Mouse (Mus musculus) forebrain, embryonic 11.5 days (tissue): ENCODE measurements around the gene Mrpl47. TPM values are rescaled to one million over a fixed set of nuclear protein-coding genes. Genes with fewer than 3 reads are reported as not detected.
"Not testable (repeated sequence)": the region's sequence is repeated elsewhere in the genome, so short reads cannot be mapped to it uniquely, and the experiment has no call there.

Experiments used
- ATAC-seq: fragments of 200-750 bp; cut with Nextera tagmentation; replicated peaks from 2 replicates; pipeline ENCODE4 v1.8.0; 2017; ENCODE audit warnings: moderate TSS enrichment; ENCODE audit not compliant: low FRiP score
- DNase-seq: peaks from one replicate; pipeline ENCODE4 v3.0.0-alpha.2; 2017; ENCODE audit warnings: low spot score
- H3K27ac ChIP-seq: fragments of 300-500 bp; sonication (generic); 2 replicates; pipeline ENCODE4 v1.5.1; 2014; ENCODE audit warnings: low read depth, low read length
- H3K27me3 ChIP-seq: fragments of 300-500 bp; sonication (generic); 2 replicates; pipeline ENCODE4 v1.6.1; 2014; ENCODE audit warnings: mild to moderate bottlenecking, low read length, mixed read lengths; ENCODE audit not compliant: control insufficient read depth, insufficient read depth
- H3K36me3 ChIP-seq: fragments of 300-500 bp; sonication (generic); 2 replicates; pipeline ENCODE4 v1.6.1; 2014; ENCODE audit warnings: mild to moderate bottlenecking, low read length, moderate library complexity, mixed read lengths; ENCODE audit not compliant: control insufficient read depth, insufficient read depth
- H3K4me1 ChIP-seq: fragments of 300-500 bp; sonication (generic); replicated peaks from 2 replicates; pipeline ENCODE4 v1.6.1; 2014; ENCODE audit warnings: low read length, mixed read lengths; ENCODE audit not compliant: control insufficient read depth, insufficient read depth
- H3K4me2 ChIP-seq: fragments of 300-500 bp; sonication (generic); 2 replicates; pipeline ENCODE4 v1.6.1; 2014; ENCODE audit warnings: low read depth, mild to moderate bottlenecking, low read length, moderate library complexity, mixed read lengths; ENCODE audit not compliant: severe bottlenecking
- H3K4me3 ChIP-seq: fragments of 300-500 bp; sonication (generic); 2 replicates; pipeline ENCODE4 v1.5.1; 2014; ENCODE audit warnings: low read depth, low read length
- H3K9ac ChIP-seq: fragments of 300-500 bp; sonication (generic); 2 replicates; pipeline ENCODE4 v1.6.1; 2014; ENCODE audit warnings: low read length
- H3K9me3 ChIP-seq: fragments of 300-500 bp; sonication (generic); 2 replicates; pipeline ENCODE4 v1.6.1; 2016; ENCODE audit warnings: low read length, mixed read lengths; ENCODE audit not compliant: control insufficient read depth
- WGBS: fragments of 180-500 bp; shearing (Covaris S2); extraction: QIAGEN DNeasy Blood & Tissue Kit; methylation state at CpG from one replicate; pipeline ENCODE4 v1.1.7; 2014; 5-methylcytosine and 5-hydroxymethylcytosine counted together
- polyA plus RNA-seq: library from polyadenylated mRNA; unstranded; fragments of >200 nt; fragmentation: Nextera tagmentation; extraction: Ambion mirVana; gene quantifications from 2 replicates; pipeline ENCODE4 v1.2.1, GENCODE M21; 2014

Mrpl47 gene
- polyA plus RNA-seq, 1 experiment from 2014 or later: 43.7 TPM

DNA sequence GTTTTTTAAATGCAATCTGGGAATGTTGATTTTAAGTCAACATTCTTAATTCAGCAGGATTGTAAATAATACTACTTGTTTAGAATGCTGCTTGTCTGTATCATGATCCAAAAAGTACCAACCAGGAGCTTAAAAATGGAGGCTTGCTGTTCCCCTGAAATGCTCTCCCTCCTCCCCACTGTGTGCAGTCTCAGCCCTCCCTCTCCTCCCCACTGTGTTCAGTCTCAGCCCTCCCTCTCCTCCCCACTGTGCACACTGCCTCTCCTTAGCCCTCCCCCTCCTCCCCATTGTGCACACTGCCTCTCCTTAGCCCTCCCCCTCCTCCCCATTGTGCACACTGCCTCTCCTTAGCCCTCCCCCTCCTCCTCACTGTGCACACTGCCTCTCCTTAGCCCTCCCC is 8.0 kb upstream of the Mrpl47 start:
- not testable (repeated sequence) for H3K9me3 ChIP-seq, H3K27ac ChIP-seq, H3K36me3 ChIP-seq, H3K9ac ChIP-seq, DNase-seq, H3K4me1 ChIP-seq, H3K4me2 ChIP-seq, H3K27me3 ChIP-seq, H3K4me3 ChIP-seq, ATAC-seq

DNA sequence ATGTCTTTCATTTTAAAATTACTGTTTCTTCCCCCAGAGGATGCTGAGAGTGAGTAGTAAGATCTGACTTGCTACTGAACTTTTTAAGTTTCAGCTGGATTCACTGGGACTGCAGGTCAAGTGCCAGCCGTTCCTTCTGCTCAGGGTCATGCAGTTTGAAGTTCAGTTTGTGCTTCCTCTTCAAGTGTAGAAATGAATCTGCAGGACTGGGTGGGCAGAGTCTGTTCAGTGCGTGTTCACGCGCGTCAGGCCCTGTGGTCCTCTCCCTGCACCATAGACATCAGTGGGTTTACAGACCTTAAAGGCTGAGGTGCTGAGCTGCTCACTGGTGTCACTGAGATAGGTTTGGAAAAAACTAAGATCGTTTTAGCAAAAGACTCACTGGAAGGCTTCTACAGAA is 7.6 kb upstream of the Mrpl47 start:
- no peaks in the 10 kb centered on the region; the same call in 1 of the 2 replicates for H3K9me3 ChIP-seq
- H3K4me1 ChIP-seq: no peaks in the 10 kb centered on the region
- ATAC-seq (no peak), DNase-seq (no peak)
- H3K27me3 ChIP-seq: no peaks in the 10 kb centered on the region
- no peak overlapping the region for H3K4me2 ChIP-seq
- WGBS: 93% methylated on average over 6 of the region's 6 CpGs
- H3K27ac ChIP-seq: no peak overlapping the region
- H3K9ac ChIP-seq: no peak overlapping the region
- H3K36me3 ChIP-seq: no peaks in the 10 kb centered on the region; the same call in 1 of the 2 replicates
- no peak overlapping the region for H3K4me3 ChIP-seq

DNA sequence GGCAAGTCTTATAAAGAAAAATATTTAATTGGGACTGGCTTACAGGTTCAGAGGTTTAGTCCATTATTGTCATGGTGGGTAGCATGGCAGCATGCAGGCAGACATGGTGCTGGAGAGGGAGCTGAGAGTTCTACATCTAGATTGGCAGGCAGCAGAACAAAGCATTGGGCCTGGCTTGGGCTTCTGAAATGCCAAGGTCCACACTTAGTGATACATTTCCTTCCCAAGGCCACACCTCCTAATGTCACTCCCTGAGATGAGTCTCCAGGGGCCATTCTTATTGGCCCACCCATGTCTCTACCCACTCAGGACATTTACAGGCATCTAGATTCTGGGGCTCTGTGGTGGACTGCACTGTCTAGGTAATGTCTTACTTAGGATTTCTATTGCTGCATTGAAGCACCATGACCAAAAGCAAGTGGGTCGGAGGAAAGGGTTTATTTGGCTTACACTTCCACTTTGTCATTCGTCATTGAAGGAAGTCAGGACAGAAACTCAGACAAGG is 4.9 kb upstream of the Mrpl47 start:
- no peaks in the 10 kb centered on the region for H3K27me3 ChIP-seq
- H3K9me3 ChIP-seq: no peaks in the 10 kb centered on the region; the same call in 1 of the 2 replicates
- H3K4me1 ChIP-seq: peaks cover 3% of the 10 kb centered on the region; the same call in 1 of the 2 replicates
- H3K27ac ChIP-seq: no peak overlapping the region
- no peak overlapping the region for H3K4me2 ChIP-seq
- WGBS: 91% methylated on average over 2 of the region's 2 CpGs
- no peaks in the 10 kb centered on the region; the same call in 1 of the 2 replicates for H3K36me3 ChIP-seq
- no peak overlapping the region for H3K4me3 ChIP-seq
- ATAC-seq (no peak), DNase-seq (no peak)
- H3K9ac ChIP-seq: no peak overlapping the region

DNA sequence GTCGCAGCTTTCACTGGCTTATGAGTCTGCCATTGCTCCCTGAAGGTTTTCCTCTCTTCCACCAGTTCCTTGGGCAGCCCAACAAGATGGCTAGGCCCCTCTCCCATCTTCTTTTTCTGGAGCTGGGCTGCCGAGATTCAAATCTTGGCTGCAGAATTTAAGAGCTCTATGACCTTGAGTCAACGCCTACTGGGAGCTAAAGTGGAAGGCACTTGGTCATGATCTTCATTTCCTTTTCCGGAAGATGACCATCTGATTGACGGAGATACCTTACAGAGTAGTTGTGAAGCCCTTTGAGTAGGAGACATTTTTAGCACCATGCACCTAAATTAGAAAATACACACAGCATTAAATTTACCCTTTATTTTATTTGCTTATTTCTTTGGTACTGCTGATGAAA is 1.1 kb upstream of the Mrpl47 start:
- Histone ChIP-seq H3K9me3 (no peaks in the 10 kb centered on the region), H3K4me2 (no peak overlapping the region), H3K36me3 (no peaks in the 10 kb centered on the region), H3K9ac (no peak overlapping the region), H3K27ac (no peak overlapping the region), H3K27me3 (no peaks in the 10 kb centered on the region), H3K4me1 (peaks cover 3% of the 10 kb centered on the region; the same call in 1 of the 2 replicates), H3K4me3 (no peak overlapping the region; the same call in 1 of the 2 replicates)
- no peak for ATAC-seq
- no peak for DNase-seq
- 98% methylated on average over 5 of the region's 5 CpGs for WGBS

DNA sequence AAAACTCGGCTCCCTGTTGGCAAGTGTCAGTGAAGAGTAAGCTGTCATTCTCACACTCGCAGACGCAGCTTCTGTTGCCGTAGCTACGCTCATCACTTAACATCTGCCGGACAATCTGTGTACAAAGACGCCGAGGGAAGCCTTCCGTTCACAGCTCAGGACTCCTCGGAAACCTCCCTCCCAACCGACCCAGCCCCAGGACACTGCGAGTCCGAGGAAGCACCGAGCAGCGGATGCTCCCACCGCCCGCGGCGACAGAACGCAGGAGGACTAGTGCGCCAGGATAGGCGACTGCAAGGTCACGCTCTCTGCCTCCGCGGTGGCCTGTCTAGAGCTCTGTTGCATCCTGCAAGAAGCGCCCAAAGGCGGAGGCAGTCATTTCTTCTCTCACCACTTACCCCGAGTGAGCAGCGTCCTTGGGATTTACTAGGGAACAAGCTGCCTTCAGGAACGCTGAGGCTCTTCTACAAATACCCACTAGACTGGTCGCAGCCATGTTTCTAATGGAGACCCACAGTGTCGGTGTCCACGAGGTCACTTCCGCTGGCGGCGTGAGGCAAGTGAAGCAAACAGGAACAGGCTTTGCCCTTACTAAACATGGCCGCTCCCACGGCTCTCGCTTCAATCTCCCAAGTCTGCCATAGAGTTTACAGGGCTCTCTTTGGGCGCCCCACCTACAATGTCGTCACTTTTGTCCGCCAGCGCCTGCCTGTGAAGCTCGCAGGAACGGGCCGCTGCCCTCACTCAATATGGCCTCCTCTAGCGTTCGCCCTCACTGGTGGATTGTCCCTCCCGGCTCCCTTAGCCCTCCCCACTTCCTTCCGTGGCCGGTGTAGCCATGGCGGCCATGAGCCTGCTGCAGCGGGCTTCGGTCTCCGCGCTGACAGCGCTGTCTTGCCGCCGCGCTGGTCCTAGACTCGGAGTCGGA is 897 bp downstream of the Mrpl47 start, which contains the start of gene Ndufb5:
TSS of gene Ndufb5 (plus strand) at position 747 of the 928 bp plus-strand sequence.
- Histone ChIP-seq H3K4me3 (peak within 1 kb of the TSS; percentile 84), H3K9ac (peak within 1 kb of the TSS; percentile 88), H3K27me3 (no peaks in the 10 kb centered on the region), H3K27ac (0 out of 2 replicates have a peak within 1 kb of the TSS, but pooled peaks have one; percentile 37), H3K9me3 (no peaks in the 10 kb centered on the region), H3K4me1 (peaks cover 3% of the 10 kb centered on the region; the same call in 1 of the 2 replicates), H3K4me2 (peak within 1 kb of the TSS; percentile 68), H3K36me3 (no peaks in the 10 kb centered on the region)
- under 1% methylated on average over 62 of the region's 62 CpGs for WGBS
- ATAC-seq: peak; percentile 98
- peak; percentile 98 for DNase-seq

DNA sequence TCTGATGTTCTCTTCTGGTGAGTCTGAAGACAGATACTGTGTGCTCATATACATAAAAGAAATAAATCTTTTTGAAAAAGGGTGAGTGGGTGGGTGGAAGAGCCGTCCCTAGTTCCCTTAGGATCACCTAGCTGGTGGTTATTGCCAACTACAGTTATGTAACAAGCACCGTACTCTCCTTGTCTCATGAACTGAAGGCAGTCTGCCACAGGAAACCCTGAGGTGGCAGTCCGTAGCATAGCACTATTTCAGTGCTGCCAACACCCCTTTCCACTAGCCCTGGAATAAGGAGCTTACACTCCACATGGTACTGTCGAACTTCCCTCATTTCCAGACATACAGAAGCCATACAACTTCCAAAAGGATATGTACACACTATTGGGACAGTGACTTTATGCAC is 9.5 kb downstream of the Mrpl47 start:
- Histone ChIP-seq H3K27ac (no peak overlapping the region), H3K27me3 (no peaks in the 10 kb centered on the region), H3K4me2 (no peak overlapping the region), H3K4me1 (no peaks in the 10 kb centered on the region), H3K9ac (no peak overlapping the region), H3K36me3 (peaks cover 32% of the 10 kb centered on the region), H3K9me3 (no peaks in the 10 kb centered on the region; the same call in 1 of the 2 replicates), H3K4me3 (no peak overlapping the region)
- no peak for DNase-seq
- WGBS: 93% methylated on average over 4 of the region's 4 CpGs
- no peak for ATAC-seq

DNA sequence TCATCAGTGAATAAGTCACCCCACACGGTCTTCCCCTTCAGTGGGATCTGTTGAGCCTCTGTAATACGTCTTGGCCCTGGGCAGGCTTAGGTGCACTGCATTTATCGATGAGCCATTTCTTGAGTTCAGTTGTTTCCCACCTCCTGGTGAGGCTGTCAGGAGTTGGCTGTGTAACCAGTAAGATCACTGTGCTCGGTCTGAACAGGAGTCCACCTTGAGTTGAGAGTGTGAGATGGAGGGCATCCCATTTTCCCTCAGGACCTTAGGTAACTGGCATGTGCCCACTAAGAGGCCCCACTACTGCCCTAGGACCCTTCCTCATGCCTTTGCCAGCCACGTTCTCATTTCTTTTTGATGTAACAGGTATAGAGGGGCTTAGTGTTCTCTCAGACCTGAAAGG is 11.5 kb downstream of the Mrpl47 start:
- Histone ChIP-seq H3K9ac (no peak overlapping the region), H3K4me3 (no peak overlapping the region), H3K4me2 (no peak overlapping the region), H3K27me3 (no peaks in the 10 kb centered on the region), H3K4me1 (no peaks in the 10 kb centered on the region), H3K27ac (no peak overlapping the region), H3K36me3 (peaks cover 39% of the 10 kb centered on the region), H3K9me3 (no peaks in the 10 kb centered on the region; the same call in 1 of the 2 replicates)
- DNase-seq: no peak
- no peak for ATAC-seq
- 86% methylated on average over 5 of the region's 5 CpGs for WGBS

DNA sequence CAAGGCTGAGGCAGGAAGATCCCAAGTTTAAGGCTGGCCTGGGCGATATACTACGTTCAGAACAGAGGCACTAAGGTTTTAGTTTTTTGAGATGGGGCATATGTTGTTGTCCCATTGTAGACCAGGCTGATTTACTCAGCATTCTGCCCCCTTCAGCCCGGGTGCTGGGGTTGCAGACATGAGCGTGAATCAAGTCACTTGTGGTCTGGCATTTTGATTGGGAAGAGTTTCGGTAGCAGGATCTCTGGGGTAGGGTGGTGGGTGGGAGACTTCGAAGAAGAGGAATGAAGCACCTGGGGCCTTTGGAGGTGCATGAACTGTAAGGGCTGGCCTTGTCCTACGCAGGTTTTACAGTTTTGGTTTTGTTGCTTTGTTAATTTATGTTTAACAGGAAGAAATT is 13.2 kb downstream of the Mrpl47 start:
- 92% methylated on average over 7 of the region's 7 CpGs for WGBS
- Histone ChIP-seq H3K9ac (no peak overlapping the region), H3K36me3 (peaks cover 32% of the 10 kb centered on the region), H3K27me3 (no peaks in the 10 kb centered on the region), H3K4me3 (no peak overlapping the region), H3K9me3 (no peaks in the 10 kb centered on the region; the same call in 1 of the 2 replicates), H3K4me1 (no peaks in the 10 kb centered on the region), H3K4me2 (no peak overlapping the region), H3K27ac (no peak overlapping the region)
- ATAC-seq (no peak), DNase-seq (no peak)
